Mouse (Mus musculus) ES-E14 (cell line): ENCODE results near the gene Spink8.

Experiments used
- CHD2 ChIP-seq: IDR thresholded peaks from 2 replicates; pipeline ENCODE4 v1.6.1; 2014; ENCODE audit warnings: mild to moderate bottlenecking, low read depth, low read length, inconsistent platforms
- MAFK ChIP-seq: IDR thresholded peaks from 2 replicates; pipeline ENCODE4 v1.6.1; 2014; ENCODE audit warnings: mild to moderate bottlenecking, low read depth, low read length, inconsistent platforms; ENCODE audit not compliant: insufficient read depth

DNA sequence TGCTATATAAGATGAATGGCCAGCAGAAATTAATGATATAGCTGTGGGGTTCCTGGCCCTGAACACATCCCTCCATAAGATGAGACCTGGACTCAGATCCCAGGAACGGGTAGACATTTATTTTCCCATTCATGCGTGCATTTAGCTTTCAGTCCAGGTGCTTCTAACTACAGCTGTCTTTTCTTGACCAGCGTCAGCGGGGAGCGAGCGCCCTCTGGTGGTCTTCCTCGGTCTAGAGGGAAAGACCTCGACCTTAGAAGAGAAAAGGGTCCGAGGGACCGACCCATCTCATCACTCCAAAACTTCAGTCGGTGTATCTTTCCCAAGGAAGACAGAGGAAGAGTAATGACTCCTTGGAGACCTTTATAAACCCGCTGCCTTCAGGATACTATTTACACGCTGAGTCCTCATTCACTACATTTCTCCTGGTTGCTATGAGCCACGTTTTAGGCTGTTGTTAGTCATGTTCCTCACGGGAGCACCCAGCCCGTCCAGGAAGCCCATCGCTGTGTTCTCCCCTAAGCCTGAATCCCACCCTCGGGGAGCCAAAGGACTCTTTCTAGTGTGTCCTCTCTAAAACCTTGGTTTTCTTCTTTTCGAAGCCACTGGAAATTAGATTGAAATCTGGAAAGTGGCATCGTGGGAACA lies 50.4 kb downstream of the Spink8 start:
- TF ChIP-seq CHD2, result no peak
- TF ChIP-seq MAFK, result no peak
